In genomic region chr2:116072321-116072640, GRCm38 (mm10) we compare ENCODE assay signal across 9 mouse cellular contexts. TPM values are rescaled to one million over a fixed set of nuclear protein-coding genes. Genes with fewer than 3 reads are reported as not detected.
DNase-seq lines count a peak whose midpoint lies in the region; ATAC-seq lines count a peak whose summit lies in the region.
"Had no signal": no experiment of that assay in that cellular context is flagged by ENCODE, and none has a peak within 500 bp of the region (broad histone marks: within the 10 kb centered on the region; RNA-seq: fewer than 3 reads in every experiment).

No protein-coding gene starts in this region.

- peak overlapping the region; percentile 100 for H3K9ac ChIP-seq in heart, embryonic 14.5 days (ENCODE audit: low read length)
- peak overlapping the region; percentile 92 for H3K9ac ChIP-seq in hindbrain, embryonic 13.5 days
- H3K9ac ChIP-seq in midbrain, embryonic 15.5 days: 0 out of 2 replicates have a peak overlapping the region, but pooled peaks have one; percentile 21

- WGBS in heart, embryonic 14.5 days: 6% methylated on average over 13 of the region's 13 CpGs
- 3% methylated on average over 13 of the region's 13 CpGs for WGBS in hindbrain, embryonic 13.5 days
- WGBS in midbrain, embryonic 15.5 days: under 1% methylated on average over 13 of the region's 13 CpGs

- no peaks in the 10 kb centered on the region for H3K27me3 ChIP-seq in heart, embryonic 14.5 days (ENCODE audit: control insufficient read depth, insufficient read depth, low read length)
- H3K27me3 ChIP-seq in hindbrain, embryonic 13.5 days: peaks cover 12% of the 10 kb centered on the region; the same call in 1 of the 2 replicates
- peaks cover 13% of the 10 kb centered on the region for H3K27me3 ChIP-seq in midbrain, embryonic 15.5 days (replicated peaks)
- H3K27me3 ChIP-seq: CH12.LX had no signal

- H3K27ac ChIP-seq in heart, embryonic 14.5 days (replicated peaks in 1 of 2; ENCODE audit: control insufficient read depth in 1 of 2, insufficient read depth in 1 of 2, low read depth in 2 of 2, low read length in 2 of 2): peak overlapping the region; percentile 64 to 79; a peak in 2 of 4 replicates
- peak overlapping the region; percentile 99 for H3K27ac ChIP-seq in hindbrain, embryonic 13.5 days
- peak overlapping the region; percentile 72; the same call in 1 of the 2 replicates for H3K27ac ChIP-seq in midbrain, embryonic 15.5 days

- H3K4me1 ChIP-seq in heart, embryonic 14.5 days (ENCODE audit: control insufficient read depth in 2 of 2, insufficient read depth in 2 of 2, low read length in 2 of 2): peaks cover 8 to 16% of the 10 kb centered on the region in 2 experiments
- H3K4me1 ChIP-seq in hindbrain, embryonic 13.5 days (replicated peaks): peaks cover 50% of the 10 kb centered on the region
- H3K4me1 ChIP-seq in midbrain, embryonic 15.5 days: peaks cover 17% of the 10 kb centered on the region

- H3K4me2 ChIP-seq in heart, embryonic 14.5 days (ENCODE audit: low read length): peak overlapping the region; percentile 93
- peak overlapping the region; percentile 87 for H3K4me2 ChIP-seq in hindbrain, embryonic 13.5 days
- peak overlapping the region; percentile 82 for H3K4me2 ChIP-seq in midbrain, embryonic 15.5 days

- no peak for DNase-seq in heart, adult 11 months
- DNase-seq in embryo, embryonic 10 days (ENCODE audit: low spot score): peak; percentile 44
- no peak for DNase-seq in right cerebral cortex, postnatal 10 days (ENCODE audit: low spot score in 2 of 2)
- DNase-seq in right cerebral cortex, postnatal 25 days: no peak

- H3K36me3 ChIP-seq in heart, embryonic 14.5 days (ENCODE audit: control insufficient read depth, insufficient read depth, low read length): no peaks in the 10 kb centered on the region
- no peaks in the 10 kb centered on the region for H3K36me3 ChIP-seq in hindbrain, embryonic 13.5 days
- no peaks in the 10 kb centered on the region for H3K36me3 ChIP-seq in midbrain, embryonic 15.5 days (replicated peaks)

- H3K4me3 ChIP-seq in heart, embryonic 14.5 days (ENCODE audit: control insufficient read depth in 1 of 2, insufficient read depth in 1 of 2, low read depth in 1 of 2, low read length in 2 of 2): peak overlapping the region; percentile 67 to 73
- peak overlapping the region; percentile 83 for H3K4me3 ChIP-seq in hindbrain, embryonic 13.5 days
- H3K4me3 ChIP-seq in midbrain, embryonic 15.5 days: peak overlapping the region; percentile 51

- ATAC-seq in heart, embryonic 14.5 days (ENCODE audit: insufficient number of reproducible peaks, insufficient read depth, low FRiP score, low read depth): no peak
- ATAC-seq in hindbrain, embryonic 13.5 days (ENCODE audit: low FRiP score): no peak
- no peak for ATAC-seq in midbrain, embryonic 15.5 days (replicated peaks)
- no peak for ATAC-seq in inflammation-experienced regulatory T-cells, adult 6 months

- H3K9me3 ChIP-seq in heart, embryonic 14.5 days (ENCODE audit: control insufficient read depth, low read length): no peaks in the 10 kb centered on the region
- H3K9me3 ChIP-seq in hindbrain, embryonic 13.5 days: no peaks in the 10 kb centered on the region
- H3K9me3 ChIP-seq in midbrain, embryonic 15.5 days: no peaks in the 10 kb centered on the region

RNA-seq across cellular contexts. Expression of gene Meis2, which starts 6.6 kb away (rescaled TPM):
- polyA plus RNA-seq in heart, embryonic 14.5 days (2014; fragmentation: Nextera tagmentation; extraction: Ambion mirVana): 30.8 and 30.9 TPM in 2 replicates
- polyA plus RNA-seq in hindbrain, embryonic 13.5 days (2015; fragmentation: Nextera tagmentation; extraction: Ambion mirVana): 139 and 175 TPM in 2 replicates
- 74.1 and 86.9 TPM in 2 replicates for polyA plus RNA-seq in midbrain, embryonic 15.5 days (2015; fragmentation: Nextera tagmentation; extraction: Ambion mirVana)
- under 1 TPM in 1 of 3 experiments, not detected in 2; 0.34 TPM for polyA plus RNA-seq in inflammation-experienced regulatory T-cells, adult 6 months (2017; shearing (Covaris generic))

Comparison
In these comparisons a context has a peak if more than half of its experiments do, and no peak if none do; other contexts are left out.
1. H3K9ac ChIP-seq: peak in every context shown above with its lines; median percentile 100 in heart, embryonic 14.5 days; 92 in hindbrain, embryonic 13.5 days; 21 in midbrain, embryonic 15.5 days.
2. RNA of gene Meis2, which starts 6.6 kb away (polyA plus RNA-seq): 139 to 175 TPM in hindbrain, embryonic 13.5 days, 74.1 to 86.9 TPM in midbrain, embryonic 15.5 days and 30.8 to 30.9 TPM in heart, embryonic 14.5 days; 0.34 TPM in inflammation-experienced regulatory T-cells, adult 6 months; every median in the first group is over 10 times any median in the second.
3. Peak in every context shown above with its lines, with median percentiles within 50 percentile points of each other: H3K27ac ChIP-seq, H3K4me2 ChIP-seq and H3K4me3 ChIP-seq.